Mouse (Mus musculus) embryo, embryonic 10.5 days (tissue): ENCODE data around the gene Ppm1g.

ENCODE experiments used
- DNase-seq: peaks from one replicate; pipeline ENCODE4 v3.0.0-alpha.2; 2015; ENCODE audit warnings: low spot score

The Ppm1g gene

GRCm38 (mm10) chr5:31220448-31221303, at the start of gene Ppm1g:
Gene Ppm1g, minus strand, starts transcription at chr5:31220687.
- peak; percentile 97 for DNase-seq

GRCm38 (mm10) chr5:31267686-31268085, 47.2 kb upstream of the Ppm1g start:
- no peak for DNase-seq

- no peak for DNase-seq
Observed at GRCm38 (mm10) chr5:31266101-31266500, 45.6 kb upstream of the Ppm1g start.

- no peak for DNase-seq
Observed at GRCm38 (mm10) chr5:31257616-31258015, 37.1 kb upstream of the Ppm1g start.

DNA sequence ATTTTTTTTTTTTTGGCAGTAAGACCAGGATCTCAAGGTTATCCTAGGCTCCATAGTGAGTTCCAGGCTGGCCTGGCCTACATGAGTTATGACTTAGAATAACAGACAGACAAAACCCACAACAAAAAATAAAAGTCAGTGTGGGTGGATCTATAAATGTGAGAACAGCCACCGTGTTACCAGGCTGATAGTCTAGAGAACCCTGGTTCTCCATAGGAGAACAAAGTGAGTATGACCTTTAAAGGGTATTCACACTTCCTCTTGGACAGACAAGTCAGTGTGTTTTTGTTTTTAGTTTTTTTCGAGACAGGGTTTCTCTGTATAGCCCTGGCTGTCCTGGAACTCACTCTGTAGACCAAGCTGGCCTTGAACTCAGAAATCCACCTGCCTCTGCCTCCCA, 35.5 kb upstream of the Ppm1g start:
- DNase-seq, result no peak

- DNase-seq, result no peak
Observed at GRCm38 (mm10) chr5:31255381-31255780, 34.9 kb upstream of the Ppm1g start.

DNA sequence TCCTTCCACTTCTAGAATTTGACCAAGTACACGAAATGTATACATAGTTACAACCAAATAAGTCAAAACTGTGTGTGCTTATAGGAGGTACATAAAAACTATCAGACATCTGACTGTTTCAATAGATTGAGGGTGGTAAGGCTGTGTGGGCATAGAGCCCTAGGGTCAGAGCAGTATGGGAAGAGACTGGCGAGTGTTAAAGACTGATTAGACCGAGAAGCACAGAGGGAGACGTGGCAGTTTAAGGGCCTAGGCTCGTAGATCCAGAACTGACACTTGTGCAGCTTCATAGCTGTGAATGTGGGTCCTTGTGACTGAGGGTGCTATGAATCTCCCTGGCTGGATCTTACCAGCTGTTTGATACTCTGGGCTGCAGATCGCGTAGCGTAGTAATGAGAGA, 34.4 kb upstream of the Ppm1g start:
- DNase-seq, result no peak

DNA sequence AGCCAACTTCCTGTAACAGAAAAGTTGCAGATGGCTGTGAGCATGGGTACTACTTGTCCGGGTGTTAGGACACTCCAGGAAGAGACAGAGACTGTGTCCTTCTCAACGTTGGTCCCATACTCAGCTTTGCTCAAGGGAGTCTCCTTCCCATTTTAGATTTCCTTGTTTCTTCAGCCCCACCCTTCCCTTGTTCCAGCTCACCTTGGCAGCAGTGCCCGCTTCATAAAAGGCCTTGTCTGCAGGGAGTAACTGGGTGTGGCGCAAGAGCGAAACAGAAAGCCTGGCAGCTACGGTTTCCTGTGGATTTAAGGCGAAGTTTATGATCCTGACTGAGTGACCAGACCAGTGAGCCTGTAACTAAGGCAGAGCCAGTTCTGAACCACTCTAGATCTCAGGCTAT, 34.0 kb upstream of the Ppm1g start:
- no peak for DNase-seq

DNA sequence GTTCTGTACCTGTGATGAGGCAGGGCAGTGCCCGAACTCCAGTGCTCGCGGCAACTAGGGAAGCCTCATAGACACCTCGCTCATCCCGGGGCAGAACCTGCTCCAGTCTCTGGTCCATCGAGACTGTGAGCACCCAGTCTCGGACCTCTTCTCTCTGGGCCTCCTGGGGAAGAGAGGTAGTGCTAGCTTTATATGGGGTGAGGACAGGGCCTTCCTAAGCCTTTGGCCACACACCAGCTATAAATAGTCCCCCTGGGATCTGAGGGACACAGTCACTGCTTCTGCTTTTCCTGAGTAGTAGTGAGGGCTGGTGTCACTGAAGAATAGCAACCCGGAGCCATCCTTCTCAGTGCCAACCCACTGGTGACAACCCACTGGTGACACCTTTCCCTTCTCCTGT, 33.3 kb upstream of the Ppm1g start:
- no peak for DNase-seq

DNA sequence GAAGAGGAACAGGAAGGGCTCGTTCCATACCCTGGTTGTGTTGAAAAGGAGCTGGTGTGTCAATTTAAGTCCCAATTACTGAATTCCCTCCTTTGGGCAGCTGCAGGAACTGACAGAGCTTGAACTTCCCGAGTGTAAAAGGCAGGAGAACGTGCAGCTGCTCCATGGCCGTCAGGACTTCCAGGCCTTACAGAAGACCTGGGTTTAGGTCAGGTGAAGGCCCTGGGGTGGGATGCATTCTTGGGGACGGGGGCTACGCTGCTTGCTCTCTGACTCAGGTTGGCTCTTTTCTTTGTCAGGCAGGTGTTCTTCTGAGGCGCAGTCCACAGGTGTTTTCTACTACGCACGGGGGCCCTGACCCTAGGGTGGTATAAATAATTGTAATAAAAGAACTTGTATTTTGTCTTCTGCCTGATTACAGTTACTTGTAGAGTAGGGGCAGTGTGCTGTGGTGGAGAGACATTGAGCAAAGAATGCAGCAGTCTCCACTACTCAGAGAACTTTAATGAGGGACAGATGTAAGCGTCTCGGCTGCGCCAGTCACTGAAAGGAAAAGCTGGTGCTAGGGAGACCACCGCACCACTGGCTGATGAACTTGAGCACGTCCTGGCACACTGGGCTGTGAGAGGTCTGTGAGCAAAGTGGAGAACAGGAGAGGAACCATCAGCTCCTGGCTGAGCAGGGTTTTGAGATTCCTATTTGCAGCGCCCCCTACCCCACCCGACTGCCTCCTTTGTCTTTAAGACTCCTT, 32.5 kb upstream of the Ppm1g start:
- DNase-seq, result peak; percentile 22

DNA sequence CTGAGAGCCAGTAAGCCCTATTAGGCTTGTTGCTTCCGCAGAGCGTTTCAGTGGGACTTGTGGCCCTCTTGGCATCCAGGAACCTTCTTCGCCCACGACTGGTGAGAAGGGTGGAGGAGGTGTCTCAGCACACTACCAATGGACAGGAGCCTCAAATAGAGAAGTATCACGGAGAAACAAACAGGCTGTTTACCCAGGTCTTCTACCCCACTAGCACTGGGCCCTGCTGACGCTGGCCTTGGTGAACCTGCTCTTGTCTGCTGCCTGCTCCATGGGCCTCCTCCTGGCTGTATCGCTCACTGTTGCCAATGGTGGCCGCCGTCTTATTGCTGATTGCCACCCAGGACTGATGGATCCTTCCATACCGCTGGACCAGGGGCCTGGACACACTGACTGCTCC, 31.7 kb upstream of the Ppm1g start:
- DNase-seq, result no peak

GRCm38 (mm10) chr5:31251541-31252101, 31.1 kb upstream of the Ppm1g start, which contains the start of gene Krtcap3:
Gene Krtcap3, plus strand, starts transcription at chr5:31251691.
- peak; percentile 45 for DNase-seq

- peak; percentile 16 for DNase-seq
Observed at GRCm38 (mm10) chr5:31250716-31251115, 30.2 kb upstream of the Ppm1g start.

- no peak for DNase-seq
Observed at GRCm38 (mm10) chr5:31242191-31242590, 21.7 kb upstream of the Ppm1g start.

DNA sequence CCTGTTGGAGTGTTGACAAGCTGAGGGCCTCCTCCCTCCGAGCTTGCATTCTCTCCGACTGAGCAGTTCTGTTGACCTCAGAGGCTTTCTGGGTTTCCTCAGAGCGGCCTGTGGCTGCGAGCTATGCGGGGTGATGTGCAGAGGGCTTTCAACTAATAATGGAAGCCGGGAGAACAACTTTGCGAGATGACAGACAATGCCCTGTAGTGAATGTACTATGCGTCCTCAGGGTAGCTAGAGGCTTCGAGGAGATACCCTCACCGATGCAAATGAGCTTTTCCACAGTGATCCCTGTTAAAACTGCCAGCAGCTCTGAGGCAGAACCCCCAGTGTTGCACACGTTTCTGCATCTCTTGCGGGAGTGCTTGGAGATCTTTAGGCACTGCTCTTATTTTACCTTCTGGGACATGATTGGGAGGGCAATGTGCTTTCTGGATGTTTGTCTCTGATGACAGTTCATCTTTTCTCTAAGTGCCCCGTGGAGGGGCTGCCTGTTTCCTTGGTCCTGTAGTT, 21.1 kb upstream of the Ppm1g start:
- DNase-seq, result no peak

- DNase-seq, result peak; percentile 97
Observed at GRCm38 (mm10) chr5:31240637-31241521, 20.4 kb upstream of the Ppm1g start, which contains the start of the genes Nrbp1 and Gm9970. Gene Nrbp1, plus strand, starts transcription at chr5:31240864. Gene Gm9970, minus strand, starts transcription at chr5:31241232.

DNA sequence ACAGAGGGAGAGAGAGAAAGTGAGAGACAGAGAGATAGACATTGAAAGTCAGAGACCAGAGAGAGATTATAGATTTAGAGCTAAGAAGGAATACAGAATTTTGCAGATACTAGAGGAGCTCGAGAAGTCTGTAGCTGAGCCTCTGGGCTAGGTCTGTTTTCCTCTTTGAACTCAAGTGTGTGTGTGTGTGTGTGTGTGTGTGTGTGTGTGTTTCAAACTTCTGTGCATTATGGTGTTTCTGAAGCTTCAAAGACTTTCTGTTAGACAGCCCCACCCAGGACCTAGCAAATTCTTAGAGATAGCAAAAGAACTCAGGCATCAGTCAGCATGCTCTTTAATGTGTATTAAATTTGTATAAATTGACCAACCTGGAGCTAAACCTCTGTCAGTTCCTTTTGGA, 6.2 kb upstream of the Ppm1g start:
- DNase-seq, result no peak

DNA sequence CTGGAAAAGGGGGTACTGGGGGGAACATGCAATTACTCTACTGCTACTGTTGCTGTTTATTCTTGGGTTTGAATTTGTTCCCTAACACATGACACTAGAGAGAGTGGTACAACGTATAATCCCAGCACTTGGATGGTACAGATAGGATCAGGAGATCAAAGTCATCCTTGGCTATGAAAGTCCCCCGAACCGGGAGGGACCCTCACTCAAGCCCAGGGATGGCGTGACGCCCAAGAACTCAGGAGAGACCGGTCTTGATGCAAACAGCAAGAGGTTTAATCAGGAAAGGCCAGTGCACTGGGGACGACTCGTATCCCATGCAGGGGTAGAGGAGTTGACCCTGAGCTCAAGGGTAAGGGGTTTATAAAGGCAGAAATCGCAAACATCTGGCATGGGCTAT, 2.2 kb upstream of the Ppm1g start:
- DNase-seq, result no peak

GRCm38 (mm10) chr5:31221304-31221945, 938 bp upstream of the Ppm1g start:
- peak; percentile 87 for DNase-seq

DNA sequence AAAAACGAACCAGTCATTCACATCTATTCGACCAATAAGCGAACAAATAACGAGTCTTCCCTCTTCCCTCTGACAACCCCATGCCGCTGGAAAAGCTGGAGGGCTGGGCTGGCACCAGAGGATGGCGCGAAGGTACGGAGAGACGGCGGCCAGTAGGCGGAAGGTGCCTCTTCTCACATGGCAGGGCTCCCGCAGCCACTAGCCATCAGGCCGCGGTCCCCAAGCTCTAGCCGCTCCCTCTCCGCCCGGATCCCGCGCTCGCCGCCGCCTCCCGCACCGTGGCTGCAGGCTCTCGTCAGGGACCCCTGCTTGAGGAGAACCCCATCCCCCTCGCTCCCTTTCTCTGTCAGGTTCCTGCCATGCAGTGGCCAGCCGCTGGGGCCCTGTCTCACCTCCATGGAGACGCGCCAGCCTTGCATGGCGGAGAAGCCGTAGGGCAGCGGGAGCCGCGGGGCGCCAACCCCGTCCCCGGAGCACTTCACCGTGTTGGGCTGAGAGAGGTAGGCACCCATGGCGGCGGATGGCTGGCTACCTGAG, 508 bp downstream of the Ppm1g start:
- peak; percentile 64 for DNase-seq

GRCm38 (mm10) chr5:31219474-31219873, 1.0 kb downstream of the Ppm1g start:
- no peak for DNase-seq
